Mouse (Mus musculus): ENCODE measurements around the gene Rbfox1. TPM values are rescaled to one million over a fixed set of nuclear protein-coding genes. Genes with fewer than 3 reads are reported as not detected.

Gene Rbfox1
- polyA plus RNA-seq, 1 experiment, result 5.6 TPM

- Histone ChIP-seq H3K36me3 (ENCODE audit: control insufficient read depth, insufficient read depth, low read length) (no peaks in the 10 kb centered on the region), H3K27me3 (ENCODE audit: control insufficient read depth, insufficient read depth, low read length) (no peaks in the 10 kb centered on the region), H3K27ac (ENCODE audit: control insufficient read depth, insufficient read depth, low read length) (no peak overlapping the region), H3K4me1 (replicated peaks; ENCODE audit: control insufficient read depth, insufficient read depth, low read length) (no peaks in the 10 kb centered on the region), H3K4me3 (ENCODE audit: control insufficient read depth, insufficient read depth, low read length) (no peak overlapping the region)
- TF ChIP-seq POLR2A (IDR thresholded peaks at IDR 0.05; ENCODE audit: control insufficient read depth, extremely low read depth, insufficient read depth, low read length, poor library complexity) (no peak), CTCF (IDR thresholded peaks at IDR 0.05; ENCODE audit: borderline replicate concordance, control insufficient read depth, extremely low read depth, insufficient read depth, low read length, poor library complexity) (no peak)
- no peak for DNase-seq
- 93% methylated on average over 5 of the region's 5 CpGs for WGBS
Observed at GRCm38 (mm10) chr16:7103301-7103700, 1218.1 kb downstream of the Rbfox1 start.

- Histone ChIP-seq H3K4me3 (ENCODE audit: control insufficient read depth, insufficient read depth, low read length) (no peak overlapping the region), H3K4me1 (replicated peaks; ENCODE audit: control insufficient read depth, insufficient read depth, low read length) (no peaks in the 10 kb centered on the region), H3K36me3 (ENCODE audit: control insufficient read depth, insufficient read depth, low read length) (no peaks in the 10 kb centered on the region), H3K27me3 (ENCODE audit: control insufficient read depth, insufficient read depth, low read length) (no peaks in the 10 kb centered on the region), H3K27ac (ENCODE audit: control insufficient read depth, insufficient read depth, low read length) (no peak overlapping the region)
- DNase-seq, result no peak
- TF ChIP-seq CTCF (IDR thresholded peaks at IDR 0.05; ENCODE audit: borderline replicate concordance, control insufficient read depth, extremely low read depth, insufficient read depth, low read length, poor library complexity) (no peak), POLR2A (IDR thresholded peaks at IDR 0.05; ENCODE audit: control insufficient read depth, extremely low read depth, insufficient read depth, low read length, poor library complexity) (no peak)
- 94% methylated on average over 5 of the region's 5 CpGs for WGBS
Observed at GRCm38 (mm10) chr16:7106450-7107015, 1221.4 kb downstream of the Rbfox1 start.

GRCm38 (mm10) chr16:7115945-7116344 lies 1230.8 kb downstream of the Rbfox1 start:
- Histone ChIP-seq H3K36me3 (ENCODE audit: control insufficient read depth, insufficient read depth, low read length) (no peaks in the 10 kb centered on the region), H3K4me3 (ENCODE audit: control insufficient read depth, insufficient read depth, low read length) (no peak overlapping the region), H3K4me1 (replicated peaks; ENCODE audit: control insufficient read depth, insufficient read depth, low read length) (no peaks in the 10 kb centered on the region), H3K27ac (ENCODE audit: control insufficient read depth, insufficient read depth, low read length) (no peak overlapping the region), H3K27me3 (ENCODE audit: control insufficient read depth, insufficient read depth, low read length) (no peaks in the 10 kb centered on the region)
- no peak for TF ChIP-seq CTCF (IDR thresholded peaks at IDR 0.05; ENCODE audit: borderline replicate concordance, control insufficient read depth, extremely low read depth, insufficient read depth, low read length, poor library complexity)
- TF ChIP-seq POLR2A (IDR thresholded peaks at IDR 0.05; ENCODE audit: control insufficient read depth, extremely low read depth, insufficient read depth, low read length, poor library complexity), result no peak
- WGBS, result 54% methylated on average over 3 of the region's 3 CpGs
- DNase-seq, result no peak

GRCm38 (mm10) chr16:7129591-7129990 lies 1244.4 kb downstream of the Rbfox1 start:
- H3K4me3 ChIP-seq (ENCODE audit: control insufficient read depth, insufficient read depth, low read length), result no peak overlapping the region
- DNase-seq, result no peak
- TF ChIP-seq CTCF (IDR thresholded peaks at IDR 0.05; ENCODE audit: borderline replicate concordance, control insufficient read depth, extremely low read depth, insufficient read depth, low read length, poor library complexity) (no peak), POLR2A (IDR thresholded peaks at IDR 0.05; ENCODE audit: control insufficient read depth, extremely low read depth, insufficient read depth, low read length, poor library complexity) (no peak)
- 88% methylated on average over 5 of the region's 5 CpGs for WGBS
- no peaks in the 10 kb centered on the region for H3K27me3 ChIP-seq (ENCODE audit: control insufficient read depth, insufficient read depth, low read length)
- H3K27ac ChIP-seq (ENCODE audit: control insufficient read depth, insufficient read depth, low read length), result no peak overlapping the region
- H3K4me1 ChIP-seq (replicated peaks; ENCODE audit: control insufficient read depth, insufficient read depth, low read length), result no peaks in the 10 kb centered on the region
- no peaks in the 10 kb centered on the region for H3K36me3 ChIP-seq (ENCODE audit: control insufficient read depth, insufficient read depth, low read length)

GRCm38 (mm10) chr16:7132434-7132833 lies 1247.3 kb downstream of the Rbfox1 start:
- TF ChIP-seq POLR2A (IDR thresholded peaks at IDR 0.05; ENCODE audit: control insufficient read depth, extremely low read depth, insufficient read depth, low read length, poor library complexity) (no peak), CTCF (IDR thresholded peaks at IDR 0.05; ENCODE audit: borderline replicate concordance, control insufficient read depth, extremely low read depth, insufficient read depth, low read length, poor library complexity) (no peak)

GRCm38 (mm10) chr16:7136971-7137370 lies 1251.8 kb downstream of the Rbfox1 start:
- H3K4me3 ChIP-seq (ENCODE audit: control insufficient read depth, insufficient read depth, low read length), result no peak overlapping the region
- no peaks in the 10 kb centered on the region for H3K27me3 ChIP-seq (ENCODE audit: control insufficient read depth, insufficient read depth, low read length)
- DNase-seq, result no peak
- no peaks in the 10 kb centered on the region for H3K36me3 ChIP-seq (ENCODE audit: control insufficient read depth, insufficient read depth, low read length)
- no peak overlapping the region for H3K27ac ChIP-seq (ENCODE audit: control insufficient read depth, insufficient read depth, low read length)
- 81% methylated on average over 1 of the region's 1 CpGs for WGBS
- H3K4me1 ChIP-seq (replicated peaks; ENCODE audit: control insufficient read depth, insufficient read depth, low read length), result no peaks in the 10 kb centered on the region
- TF ChIP-seq POLR2A (IDR thresholded peaks at IDR 0.05; ENCODE audit: control insufficient read depth, extremely low read depth, insufficient read depth, low read length, poor library complexity) (no peak), CTCF (IDR thresholded peaks at IDR 0.05; ENCODE audit: borderline replicate concordance, control insufficient read depth, extremely low read depth, insufficient read depth, low read length, poor library complexity) (no peak)

More at GRCm38 (mm10) chr16:7132434-7132833, 1247.3 kb downstream of the Rbfox1 start:
- Histone ChIP-seq H3K27ac (ENCODE audit: control insufficient read depth, insufficient read depth, low read length) (no peak overlapping the region), H3K4me1 (replicated peaks; ENCODE audit: control insufficient read depth, insufficient read depth, low read length) (no peaks in the 10 kb centered on the region), H3K27me3 (ENCODE audit: control insufficient read depth, insufficient read depth, low read length) (no peaks in the 10 kb centered on the region), H3K36me3 (ENCODE audit: control insufficient read depth, insufficient read depth, low read length) (no peaks in the 10 kb centered on the region), H3K4me3 (ENCODE audit: control insufficient read depth, insufficient read depth, low read length) (no peak overlapping the region)
- DNase-seq, result no peak
- 69% methylated on average over 1 of the region's 1 CpGs for WGBS

GRCm38 (mm10) chr16:7139480-7139879 lies 1254.3 kb downstream of the Rbfox1 start:
- Histone ChIP-seq H3K4me1 (replicated peaks; ENCODE audit: control insufficient read depth, insufficient read depth, low read length) (no peaks in the 10 kb centered on the region), H3K27me3 (ENCODE audit: control insufficient read depth, insufficient read depth, low read length) (no peaks in the 10 kb centered on the region), H3K36me3 (ENCODE audit: control insufficient read depth, insufficient read depth, low read length) (no peaks in the 10 kb centered on the region), H3K27ac (ENCODE audit: control insufficient read depth, insufficient read depth, low read length) (no peak overlapping the region), H3K4me3 (ENCODE audit: control insufficient read depth, insufficient read depth, low read length) (no peak overlapping the region)
- no peak for DNase-seq
- whole genome bisulfite sequencing, result 79% methylated on average over 2 of the region's 2 CpGs
- TF ChIP-seq CTCF (IDR thresholded peaks at IDR 0.05; ENCODE audit: borderline replicate concordance, control insufficient read depth, extremely low read depth, insufficient read depth, low read length, poor library complexity) (no peak), POLR2A (IDR thresholded peaks at IDR 0.05; ENCODE audit: control insufficient read depth, extremely low read depth, insufficient read depth, low read length, poor library complexity) (no peak)

Measured in thymus, adult 2 months (tissue).